ENCODE assay signal across 16 mouse cellular contexts in the genomic region with DNA sequence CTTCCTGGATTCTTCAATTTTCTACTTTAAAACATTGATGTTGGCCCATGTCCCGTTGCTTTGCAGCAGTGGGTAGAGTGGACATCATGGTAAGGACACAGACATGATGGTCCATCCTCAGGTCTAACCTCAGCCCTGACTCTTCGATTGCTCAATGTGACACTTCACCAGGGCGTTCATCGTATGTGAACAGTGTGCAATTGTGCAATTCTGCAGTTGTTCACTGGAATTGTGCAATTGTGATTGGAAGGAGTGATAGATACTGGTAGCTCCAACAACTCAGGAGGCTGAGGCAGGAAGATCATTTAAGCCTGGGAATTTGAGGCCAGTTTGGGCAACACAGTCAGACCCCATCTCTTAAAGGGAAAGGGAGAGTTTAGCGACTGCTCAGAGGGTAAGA.
DNase-seq lines count a peak whose midpoint lies in the region; ATAC-seq and TF ChIP-seq lines count a peak whose summit lies in the region.
"Had no signal": no experiment of that assay in that cellular context is flagged by ENCODE, and none has a peak within 500 bp of the region (broad histone marks: within the 10 kb centered on the region; RNA-seq: fewer than 3 reads in every experiment).

No protein-coding gene starts in this region.

- DNase-seq in heart, postnatal 0 days (ENCODE audit: low spot score) = no peak
- no peak for DNase-seq in lung, postnatal 10 days
- no peak for DNase-seq in right cerebral cortex, postnatal 25 days
- no peak for DNase-seq in Muller cell, postnatal 12 days (ENCODE audit: inconsistent ontology term)
- DNase-seq: adrenal gland, postnatal 25 days; cerebellum, adult 8-10 months; gastrocnemius, postnatal 36 days; midbrain, embryonic 14.5 days; thymus, postnatal 25 days had no signal

- no peak for TF ChIP-seq CTCF in heart, postnatal 0 days (IDR thresholded peaks at IDR 0.05; ENCODE audit: low read depth)

- WGBS in heart, postnatal 0 days = 77% methylated on average over 5 of the region's 5 CpGs
- WGBS in heart, embryonic 12.5 days = 79% methylated on average over 5 of the region's 5 CpGs
- WGBS in lung, embryonic 15.5 days = 84% methylated on average over 5 of the region's 5 CpGs
- 84% methylated on average over 5 of the region's 5 CpGs for WGBS in intestine, embryonic 15.5 days
- WGBS in stomach, embryonic 14.5 days = 88% methylated on average over 5 of the region's 5 CpGs

- no peak for ATAC-seq in heart, postnatal 0 days (ENCODE audit: insufficient read depth, low read depth)
- ATAC-seq in heart, embryonic 12.5 days (ENCODE audit: insufficient number of reproducible peaks, low FRiP score) = no peak
- ATAC-seq in lung, embryonic 15.5 days (ENCODE audit: borderline replicate concordance, extremely low read depth, low FRiP score, low TSS enrichment) = no peak
- ATAC-seq in intestine, embryonic 15.5 days = no peak
- ATAC-seq in stomach, embryonic 14.5 days (ENCODE audit: insufficient number of reproducible peaks, insufficient read depth, low FRiP score, low read depth) = no peak
- ATAC-seq: inflammation-experienced regulatory T-cells, adult 6 months had no signal

- no peaks in the 10 kb centered on the region for H3K9me3 ChIP-seq in heart, postnatal 0 days (replicated peaks; ENCODE audit: control insufficient read depth, low read length)
- H3K9me3 ChIP-seq in heart, embryonic 12.5 days (replicated peaks) = no peaks in the 10 kb centered on the region
- no peaks in the 10 kb centered on the region for H3K9me3 ChIP-seq in lung, embryonic 15.5 days
- no peaks in the 10 kb centered on the region for H3K9me3 ChIP-seq in intestine, embryonic 15.5 days
- no peaks in the 10 kb centered on the region for H3K9me3 ChIP-seq in stomach, embryonic 14.5 days (ENCODE audit: control insufficient read depth, low read depth, low read length)
- H3K9me3 ChIP-seq: liver, embryonic 15.5 days had no signal

- TF ChIP-seq EP300 in heart, postnatal 0 days (IDR thresholded peaks at IDR 0.05; ENCODE audit: low read depth) = no peak

- peaks cover 41% of the 10 kb centered on the region for H3K4me1 ChIP-seq in heart, postnatal 0 days (ENCODE audit: control insufficient read depth, insufficient read depth)
- peaks cover 37% of the 10 kb centered on the region for H3K4me1 ChIP-seq in heart, embryonic 12.5 days (replicated peaks)
- peaks cover 43% of the 10 kb centered on the region for H3K4me1 ChIP-seq in lung, embryonic 15.5 days
- peaks cover 28% of the 10 kb centered on the region for H3K4me1 ChIP-seq in intestine, embryonic 15.5 days (replicated peaks)
- peaks cover 8% of the 10 kb centered on the region; the same call in 1 of the 2 replicates for H3K4me1 ChIP-seq in stomach, embryonic 14.5 days (ENCODE audit: control insufficient read depth, insufficient read depth, low read length)

- no peak overlapping the region for H3K4me2 ChIP-seq in heart, postnatal 0 days (ENCODE audit: low read depth, low read length)
- no peak overlapping the region for H3K4me2 ChIP-seq in heart, embryonic 12.5 days
- no peak overlapping the region for H3K4me2 ChIP-seq in lung, embryonic 15.5 days
- no peak overlapping the region for H3K4me2 ChIP-seq in intestine, embryonic 15.5 days (replicated peaks)
- H3K4me2 ChIP-seq in stomach, embryonic 14.5 days (replicated peaks; ENCODE audit: low read depth, low read length) = no peak overlapping the region
- H3K4me2 ChIP-seq: heart, embryonic 11.5 days; liver, embryonic 15.5 days had no signal

- H3K27me3 ChIP-seq in heart, postnatal 0 days (ENCODE audit: control insufficient read depth, insufficient read depth, low read length) = no peaks in the 10 kb centered on the region
- no peaks in the 10 kb centered on the region for H3K27me3 ChIP-seq in heart, embryonic 12.5 days (replicated peaks)
- no peaks in the 10 kb centered on the region for H3K27me3 ChIP-seq in lung, embryonic 15.5 days
- H3K27me3 ChIP-seq in intestine, embryonic 15.5 days (replicated peaks) = no peaks in the 10 kb centered on the region
- no peaks in the 10 kb centered on the region for H3K27me3 ChIP-seq in stomach, embryonic 14.5 days (ENCODE audit: control insufficient read depth, insufficient read depth, low read length)
- H3K27me3 ChIP-seq: liver, embryonic 15.5 days had no signal

- no peak overlapping the region for H3K9ac ChIP-seq in heart, postnatal 0 days (replicated peaks; ENCODE audit: low read depth, low read length)
- H3K9ac ChIP-seq in heart, embryonic 12.5 days = no peak overlapping the region
- H3K9ac ChIP-seq in lung, embryonic 15.5 days = no peak overlapping the region
- no peak overlapping the region for H3K9ac ChIP-seq in intestine, embryonic 15.5 days
- H3K9ac ChIP-seq in stomach, embryonic 14.5 days (replicated peaks; ENCODE audit: low read depth, low read length) = no peak overlapping the region
- H3K9ac ChIP-seq: liver, embryonic 15.5 days had no signal

- H3K4me3 ChIP-seq in heart, postnatal 0 days (ENCODE audit: low read depth, low read length) = no peak overlapping the region
- H3K4me3 ChIP-seq in heart, embryonic 12.5 days = no peak overlapping the region
- no peak overlapping the region for H3K4me3 ChIP-seq in lung, embryonic 15.5 days
- H3K4me3 ChIP-seq in intestine, embryonic 15.5 days (replicated peaks) = no peak overlapping the region
- H3K4me3 ChIP-seq in stomach, embryonic 14.5 days (ENCODE audit: low read depth, low read length) = no peak overlapping the region
- H3K4me3 ChIP-seq: liver, embryonic 15.5 days had no signal

- no peaks in the 10 kb centered on the region for H3K36me3 ChIP-seq in heart, postnatal 0 days (replicated peaks; ENCODE audit: control insufficient read depth, insufficient read depth, low read length)
- H3K36me3 ChIP-seq in heart, embryonic 12.5 days = no peaks in the 10 kb centered on the region
- H3K36me3 ChIP-seq in lung, embryonic 15.5 days = no peaks in the 10 kb centered on the region
- no peaks in the 10 kb centered on the region for H3K36me3 ChIP-seq in intestine, embryonic 15.5 days
- no peaks in the 10 kb centered on the region for H3K36me3 ChIP-seq in stomach, embryonic 14.5 days (ENCODE audit: control insufficient read depth, insufficient read depth, low read length)
- H3K36me3 ChIP-seq: liver, embryonic 15.5 days had no signal

- H3K27ac ChIP-seq in heart, postnatal 0 days (ENCODE audit: low read depth) = peak overlapping the region; percentile 52
- no peak overlapping the region for H3K27ac ChIP-seq in heart, embryonic 12.5 days (ENCODE audit: poor library complexity, severe bottlenecking)
- H3K27ac ChIP-seq in lung, embryonic 15.5 days = peak overlapping the region; percentile 65; the same call in 1 of the 2 replicates
- peak overlapping the region; percentile 91 for H3K27ac ChIP-seq in intestine, embryonic 15.5 days
- H3K27ac ChIP-seq in stomach, embryonic 14.5 days (ENCODE audit: low read length) = 0 out of 2 replicates have a peak overlapping the region, but pooled peaks have one; percentile 48
- H3K27ac ChIP-seq: liver, embryonic 15.5 days had no signal
